15 mouse cellular contexts compared by ENCODE assay signal in genomic region chr6:98992772-98993147, GRCm38 (mm10).
DNase-seq lines count a peak whose midpoint lies in the region; ATAC-seq and TF ChIP-seq lines count a peak whose summit lies in the region.
"Had no signal": no experiment of that assay in that cellular context is flagged by ENCODE, and none has a peak within 500 bp of the region (broad histone marks: within the 10 kb centered on the region; RNA-seq: fewer than 3 reads in every experiment).

No protein-coding gene starts in this region.

- no peak overlapping the region for H3K9ac ChIP-seq in kidney, postnatal 0 days (ENCODE audit: low read depth, low read length)
- H3K9ac ChIP-seq: hindbrain, embryonic 14.5 days; liver, embryonic 12.5 days had no signal

- no peak overlapping the region for H3K27ac ChIP-seq in kidney, postnatal 0 days
- H3K27ac ChIP-seq: embryonic facial prominence, embryonic 10.5 days; hindbrain, embryonic 14.5 days; liver, embryonic 12.5 days had no signal

- H3K4me1 ChIP-seq in kidney, postnatal 0 days (replicated peaks; ENCODE audit: insufficient read depth, low read length): no peaks in the 10 kb centered on the region

- TF ChIP-seq CTCF in kidney, postnatal 0 days (IDR thresholded peaks at IDR 0.05; ENCODE audit: low read depth): no peak

- ATAC-seq in kidney, postnatal 0 days (replicated peaks; ENCODE audit: low FRiP score, low read depth): no peak
- peak; percentile 84 for ATAC-seq in CD4-positive, CD25-positive, alpha-beta regulatory T cell, adult 4 months
- ATAC-seq in inflammation-experienced regulatory T-cells, adult 6 months: peak; percentile 89
- ATAC-seq: liver, embryonic 12.5 days had no signal

- peak; percentile 13 to 44 for DNase-seq in adrenal gland, postnatal 36 days
- DNase-seq in adrenal gland, postnatal 25 days: no peak
- peak; percentile 22 for DNase-seq in kidney, postnatal 0 days (ENCODE audit: low spot score)
- no peak for DNase-seq in kidney, postnatal 36 days
- DNase-seq in frontal cortex, postnatal 10 days (ENCODE audit: low spot score in 2 of 2): no peak
- DNase-seq in kidney, adult 9 months: no peak
- DNase-seq: cerebellum, adult 9-11 months; kidney, adult 8-10 months; lung, postnatal 4 days; thymus, postnatal 25 days had no signal

- WGBS in kidney, postnatal 0 days: 39% methylated on average over 7 of the region's 7 CpGs

- no peak overlapping the region for H3K4me2 ChIP-seq in kidney, postnatal 0 days (ENCODE audit: low read length)
- H3K4me2 ChIP-seq: hindbrain, embryonic 14.5 days; liver, embryonic 12.5 days had no signal

- H3K4me3 ChIP-seq in kidney, postnatal 0 days (replicated peaks; ENCODE audit: low read depth, low read length): no peak overlapping the region
- H3K4me3 ChIP-seq: embryonic facial prominence, embryonic 10.5 days; liver, embryonic 12.5 days had no signal

- H3K9me3 ChIP-seq in kidney, postnatal 0 days (replicated peaks; ENCODE audit: low read length): no peaks in the 10 kb centered on the region
- H3K9me3 ChIP-seq: embryonic facial prominence, embryonic 10.5 days; liver, embryonic 12.5 days had no signal

- H3K36me3 ChIP-seq in kidney, postnatal 0 days (ENCODE audit: insufficient read depth, low read length): no peaks in the 10 kb centered on the region

- H3K27me3 ChIP-seq in kidney, postnatal 0 days (ENCODE audit: insufficient read depth, low read length): no peaks in the 10 kb centered on the region
- H3K27me3 ChIP-seq: liver, embryonic 12.5 days had no signal

Comparison
In these comparisons a context has a peak if more than half of its experiments do, and no peak if none do; other contexts are left out.
1. DNase-seq: peak in adrenal gland, postnatal 36 days (2 of 2) and kidney, postnatal 0 days (single experiment); none in adrenal gland, postnatal 25 days (single experiment), kidney, postnatal 36 days (0 of 2), frontal cortex, postnatal 10 days (0 of 2) and kidney, adult 9 months (single experiment).